Mouse (Mus musculus): ENCODE measurements around the gene Hmbs.

- no peak for TF ChIP-seq FLI1 (IDR thresholded peaks at IDR 0.05; ENCODE audit: low read length)
- TF ChIP-seq GATA1 (IDR thresholded peaks at IDR 0.05; ENCODE audit: borderline replicate concordance, low read length), result no peak
Measured at GRCm38 (mm10) chr9:44324147-44324546, 19.9 kb downstream of the Hmbs start.
